Mouse (Mus musculus) cerebellum, adult 2 months (tissue): ENCODE data around the gene Gm10392.

ENCODE experiments used
- CTCF ChIP-seq: fragments of 200-500 bp; IDR thresholded peaks from 2 replicates; pipeline ENCODE4 v1.5.1; 2011; ENCODE audit warnings: low read depth, mild to moderate bottlenecking, control low read depth, low read length, moderate library complexity, borderline replicate concordance; ENCODE audit not compliant: insufficient read depth
- POLR2A ChIP-seq: fragments of 200-500 bp; IDR thresholded peaks from 2 replicates; pipeline ENCODE4 v1.6.1; 2011; ENCODE audit warnings: low read length, control low read depth, borderline replicate concordance; ENCODE audit not compliant: insufficient read depth

DNA sequence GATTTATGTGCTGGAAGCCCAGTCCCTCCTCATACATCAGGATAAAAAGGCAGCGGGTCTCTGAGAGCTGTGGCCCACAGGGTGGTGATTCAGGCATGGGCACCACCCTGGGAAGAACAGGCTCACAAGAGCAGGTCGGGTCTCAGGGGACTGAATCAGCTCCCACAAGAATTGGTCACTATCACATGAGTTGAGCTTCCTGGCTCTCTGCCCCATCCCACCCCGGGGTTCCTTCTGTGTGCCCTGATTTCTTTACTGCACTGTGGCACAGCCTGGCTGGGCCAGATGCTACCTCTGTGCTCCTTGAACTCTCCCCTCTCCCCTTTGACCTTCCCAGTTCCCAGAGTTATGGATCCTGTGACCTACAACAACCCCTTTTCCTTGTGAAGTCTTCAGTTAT, 36.0 kb downstream of the Gm10392 start:
- TF ChIP-seq POLR2A = no peak
- TF ChIP-seq CTCF = no peak
